Mouse (Mus musculus): Measurements from ENCODE around the gene Cox5b. TPM values are rescaled to one million over a fixed set of nuclear protein-coding genes. Genes with fewer than 3 reads are reported as not detected.
"Not testable (repeated sequence)": the region's sequence is repeated elsewhere in the genome, so short reads cannot be mapped to it uniquely, and the experiment has no call there.

Cox5b gene
- total RNA-seq (2021): 100 to 1,000 TPM; 678 to 718 TPM
- long read RNA-seq, transcript Cox5b-204 (4 exons, 865 nt): major isoform, 291 of 311 reads
- long read RNA-seq, partial matches to known transcripts: 12 of 311 reads
- long read RNA-seq, other reads (novel, unspliced or antisense): 6 of 311 reads

DNA sequence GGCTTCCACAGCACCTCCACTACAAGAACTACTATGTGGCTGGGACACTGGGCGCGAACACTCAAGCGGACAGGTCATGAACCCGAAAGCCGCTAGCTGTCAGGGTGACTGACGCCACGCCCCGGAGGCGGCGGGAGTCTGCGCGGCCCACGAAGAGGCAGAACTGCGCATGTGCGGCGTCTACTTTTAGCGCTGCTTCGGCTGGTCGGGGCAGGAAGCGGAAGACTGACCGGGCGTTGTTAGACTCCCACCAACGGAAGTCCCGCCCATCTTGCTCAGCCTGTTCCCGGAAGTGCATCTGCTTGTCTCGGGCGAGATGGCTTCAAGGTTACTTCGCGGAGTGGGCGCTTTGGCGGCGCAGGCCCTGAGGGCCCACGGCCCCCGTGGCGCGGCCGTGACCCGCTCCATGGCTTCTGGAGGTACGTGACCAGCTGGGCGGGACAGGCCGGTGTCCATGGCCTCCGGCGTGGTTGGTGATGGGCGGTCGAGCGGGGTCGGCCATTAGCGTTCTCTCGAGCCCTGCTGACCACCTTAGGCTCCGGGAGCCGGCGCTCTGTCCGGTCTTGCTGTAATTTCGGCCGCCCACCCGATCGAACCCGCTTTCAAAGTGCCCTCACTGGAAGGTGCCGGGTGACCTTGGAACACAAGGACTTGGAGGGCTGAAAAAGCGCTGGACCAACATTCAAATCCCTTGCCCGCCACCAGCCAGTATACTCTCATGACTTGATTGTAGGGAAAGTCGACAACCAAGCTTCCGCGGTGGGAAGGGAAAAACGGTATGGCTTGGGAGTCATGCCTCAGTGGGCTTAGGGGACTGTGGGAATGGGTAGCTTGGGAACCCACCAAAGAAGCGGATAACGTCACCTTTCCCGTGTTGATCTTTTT is at the start of gene Cox5b:
Gene Cox5b, plus strand, starts transcription at position 179 of the 885 bp plus-strand sequence.
- DNase-seq (ENCODE audit: low spot score in 2 of 2): peak; percentile 95 to 98

DNA sequence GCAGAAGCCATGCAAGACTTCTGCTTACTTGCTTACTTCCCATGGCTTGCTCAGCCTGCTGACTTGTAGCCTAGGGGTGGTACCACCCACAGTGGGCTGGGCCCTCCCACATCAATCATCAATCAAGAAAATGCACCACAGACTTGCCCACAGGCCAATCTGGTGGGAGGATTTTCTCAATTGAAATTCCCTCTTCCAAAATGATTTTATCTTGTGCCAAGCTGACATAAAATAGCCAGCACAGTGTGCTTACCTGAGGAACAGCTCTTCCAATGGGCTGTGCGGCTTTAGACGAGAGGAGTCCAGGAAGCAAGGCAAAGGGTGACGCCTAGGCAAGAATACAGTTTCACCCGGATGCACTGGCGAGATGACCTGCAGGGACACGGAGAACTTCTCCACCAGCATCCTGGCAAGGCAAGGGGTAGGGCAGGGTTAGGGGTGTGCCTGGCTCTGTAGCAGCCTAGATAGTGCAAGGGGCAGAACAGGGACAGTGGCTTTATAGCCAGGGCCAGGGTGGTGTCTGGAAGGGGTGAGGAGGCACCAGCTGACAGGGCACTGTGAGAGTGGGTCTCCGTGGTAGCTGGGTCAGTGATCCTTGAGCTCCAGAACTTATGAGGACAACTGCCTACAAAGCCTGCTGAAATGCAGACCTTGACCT is 47.2 kb upstream of the Cox5b start:
- DNase-seq (ENCODE audit: low spot score in 2 of 2): no peak

DNA sequence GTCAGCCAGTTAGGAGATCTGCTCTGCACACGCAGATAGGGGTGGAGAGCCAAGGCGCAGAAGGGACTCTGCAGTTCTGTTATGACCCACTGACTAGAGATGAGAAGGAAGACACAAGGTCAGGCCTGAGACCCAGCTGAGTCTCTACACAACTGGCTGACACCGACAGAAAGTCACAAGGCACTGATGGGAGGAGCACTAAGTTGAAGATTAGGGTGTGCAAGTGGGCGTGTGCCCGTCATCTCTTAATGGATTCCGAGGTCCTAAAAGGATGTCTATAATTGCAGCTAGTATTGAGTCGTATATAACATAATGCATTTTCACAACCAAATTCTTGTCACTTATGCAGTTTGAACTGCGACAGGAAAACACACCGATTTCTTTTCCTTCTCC is 46.6 kb upstream of the Cox5b start:
- no peak for DNase-seq (ENCODE audit: low spot score in 2 of 2)

DNA sequence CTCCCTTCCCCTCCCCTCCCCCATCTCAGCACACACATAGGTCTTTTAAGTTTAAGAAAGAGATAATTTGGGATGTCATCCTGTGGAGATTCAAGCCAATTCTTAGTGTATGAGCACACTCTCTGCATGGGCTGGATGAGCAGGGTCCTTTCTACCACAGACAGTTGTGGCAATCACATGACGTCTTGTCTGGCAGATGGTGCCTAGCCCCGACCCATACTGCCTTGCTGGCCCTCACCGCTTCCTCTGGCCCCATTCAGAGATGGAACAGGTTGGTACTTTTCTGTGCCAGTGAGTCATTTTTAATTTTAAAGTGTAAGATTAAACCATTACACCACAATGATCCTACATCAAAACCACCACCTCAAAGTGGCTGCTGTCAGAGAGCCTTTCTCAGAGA is 45.0 kb upstream of the Cox5b start:
- DNase-seq (ENCODE audit: low spot score in 2 of 2): no peak

DNA sequence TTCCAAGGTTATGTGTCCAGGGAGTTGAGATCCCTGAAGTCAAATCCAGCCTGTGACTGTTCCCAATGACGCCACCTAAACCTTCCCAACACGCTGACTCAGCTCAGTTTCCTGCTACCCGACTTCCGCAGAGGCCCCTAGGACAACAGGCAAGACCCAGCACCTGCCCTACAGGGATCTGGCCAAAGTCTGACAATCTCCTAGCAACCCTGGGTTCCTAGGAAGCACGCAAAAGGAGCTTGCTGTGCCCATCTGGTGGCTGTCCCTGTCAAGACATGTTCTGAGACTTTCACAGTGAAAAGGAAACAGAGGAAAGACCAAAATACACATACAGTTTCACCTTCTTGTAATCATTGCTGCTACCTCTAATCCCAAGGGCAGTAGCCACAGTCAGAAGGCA is 43.6 kb upstream of the Cox5b start:
- DNase-seq (ENCODE audit: low spot score in 2 of 2): no peak

DNA sequence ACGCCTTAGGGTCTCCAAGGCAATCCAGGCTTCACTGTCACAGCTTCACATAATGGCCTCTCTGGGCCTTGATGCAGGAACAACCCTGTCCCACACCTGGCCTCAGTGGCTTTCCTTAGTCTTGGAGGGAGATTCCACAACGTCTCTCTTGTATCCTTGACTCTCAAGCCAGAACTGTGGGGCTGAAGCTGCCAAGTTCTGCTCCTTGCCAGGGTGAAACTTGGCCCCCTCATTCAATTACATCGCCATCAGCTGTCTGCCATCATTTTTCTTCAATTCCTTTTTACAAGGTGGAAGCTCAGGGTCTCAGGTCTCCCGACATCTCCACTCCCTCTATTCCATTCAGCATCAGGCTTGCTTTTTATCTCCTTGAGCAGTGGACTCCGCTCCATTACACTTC is 36.2 kb upstream of the Cox5b start:
- no peak for DNase-seq (ENCODE audit: low spot score in 2 of 2)

DNA sequence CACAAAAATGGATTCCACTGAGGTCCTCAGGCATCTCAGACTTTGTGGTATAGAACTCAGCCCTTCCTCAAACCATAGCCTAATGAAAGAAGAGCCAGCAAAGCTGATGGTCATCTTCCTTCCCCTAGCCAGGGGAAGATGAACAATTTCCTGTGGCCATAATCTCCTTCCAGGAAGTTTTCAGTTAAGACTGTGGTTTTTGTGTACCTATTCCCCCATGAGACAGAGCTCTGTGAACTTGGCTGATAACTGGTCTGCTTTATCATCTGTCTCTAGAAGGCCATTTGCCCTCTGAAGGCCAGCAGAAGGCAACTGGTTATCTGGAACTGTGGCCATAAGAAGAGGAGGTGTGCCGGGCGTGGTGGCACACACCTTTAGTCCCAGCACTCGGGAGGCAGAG is 35.0 kb upstream of the Cox5b start:
- DNase-seq (ENCODE audit: low spot score in 2 of 2): no peak

DNA sequence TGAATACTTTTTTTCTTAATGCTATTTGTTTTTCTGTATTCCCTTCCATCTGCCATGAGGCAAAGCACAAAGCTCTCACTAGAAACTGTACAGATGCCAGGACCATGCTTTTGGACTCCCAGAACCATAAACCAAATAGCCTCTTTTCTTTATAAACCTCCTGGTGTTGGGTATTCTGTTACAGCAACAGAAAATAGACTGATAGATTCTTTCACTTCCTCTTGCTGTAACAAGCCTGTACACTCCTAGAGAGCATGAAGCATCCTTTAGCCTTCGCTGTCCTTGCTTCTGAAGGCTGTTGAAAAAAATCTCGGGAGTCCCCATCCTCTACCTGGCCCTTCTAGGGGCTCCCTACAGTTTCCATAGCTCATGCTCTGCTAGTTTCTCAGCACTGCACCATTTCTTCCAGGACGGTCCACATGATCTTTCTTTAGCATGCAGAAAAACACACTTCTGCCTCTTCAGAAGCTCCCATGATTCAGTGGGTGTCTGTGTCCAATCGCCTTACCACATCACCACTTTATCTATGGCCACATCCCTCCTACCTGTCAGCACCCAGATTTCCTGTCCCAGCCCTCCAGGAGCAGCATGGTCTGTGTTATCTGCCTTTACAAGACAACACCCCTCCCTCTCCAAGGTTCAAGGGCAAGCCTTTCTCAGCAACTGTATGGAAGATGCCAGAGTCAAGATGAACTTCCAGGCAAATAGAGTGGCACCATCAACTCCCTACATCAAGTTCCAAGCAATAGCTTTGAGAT is 33.4 kb upstream of the Cox5b start:
- no peak for DNase-seq (ENCODE audit: low spot score in 2 of 2)

DNA sequence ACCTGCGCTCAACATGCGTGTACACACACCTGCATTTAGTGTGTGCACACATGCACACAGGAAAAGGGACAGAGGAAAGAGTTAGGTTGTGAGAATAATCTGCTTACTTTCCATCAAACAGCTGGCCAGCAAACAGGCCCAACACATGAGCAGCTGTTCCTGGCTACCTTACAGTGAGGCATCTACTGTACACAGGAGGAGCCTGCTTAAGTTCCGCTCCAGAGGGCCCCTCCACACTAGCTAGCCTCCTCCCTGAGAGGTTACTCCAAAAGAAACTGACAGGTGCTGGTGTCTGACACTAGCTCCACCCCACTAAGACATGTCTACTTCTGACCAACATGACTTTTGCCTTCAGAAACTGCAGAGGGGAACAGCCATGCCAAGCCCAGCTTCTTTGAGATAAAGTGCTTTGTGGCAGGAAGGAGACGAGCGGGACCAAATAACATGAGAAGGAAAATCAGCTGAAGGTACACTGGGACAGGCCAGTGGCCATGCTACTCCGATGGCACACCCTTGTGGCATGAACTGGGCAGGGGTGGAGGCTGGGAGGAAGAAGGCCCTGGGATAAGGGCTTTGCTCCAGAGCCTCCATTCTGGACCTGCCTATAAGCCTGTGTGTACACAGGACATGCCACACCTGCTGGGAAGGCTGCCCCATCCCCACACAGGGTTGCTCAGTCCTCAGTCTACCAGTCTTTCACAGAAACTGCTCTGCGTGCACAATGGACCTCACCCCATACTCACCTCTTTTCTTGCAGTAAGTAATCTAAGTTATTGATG is 32.4 kb upstream of the Cox5b start:
- DNase-seq (ENCODE audit: low spot score in 2 of 2): no peak

DNA sequence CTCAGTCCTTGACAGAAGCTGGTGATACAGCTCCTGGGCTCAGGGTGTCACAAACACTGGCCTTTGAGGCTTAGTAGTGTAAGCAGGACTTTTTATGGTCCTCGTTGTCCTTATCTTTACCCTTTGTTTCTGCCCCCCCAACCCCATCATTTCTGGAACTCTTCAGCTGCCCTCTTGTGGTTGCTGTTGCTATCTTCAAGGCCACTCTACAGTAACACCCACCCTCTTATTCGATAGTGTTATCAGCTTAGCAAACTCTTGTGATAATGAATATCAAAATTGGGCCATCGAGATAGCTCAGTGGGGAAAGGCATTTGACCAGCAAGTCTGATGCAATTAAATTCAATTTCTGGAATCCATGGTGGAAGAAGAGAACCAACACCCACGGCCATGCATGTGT is 26.8 kb upstream of the Cox5b start:
- DNase-seq (ENCODE audit: low spot score in 2 of 2): peak in 1 of 2 experiments; percentile 25

DNA sequence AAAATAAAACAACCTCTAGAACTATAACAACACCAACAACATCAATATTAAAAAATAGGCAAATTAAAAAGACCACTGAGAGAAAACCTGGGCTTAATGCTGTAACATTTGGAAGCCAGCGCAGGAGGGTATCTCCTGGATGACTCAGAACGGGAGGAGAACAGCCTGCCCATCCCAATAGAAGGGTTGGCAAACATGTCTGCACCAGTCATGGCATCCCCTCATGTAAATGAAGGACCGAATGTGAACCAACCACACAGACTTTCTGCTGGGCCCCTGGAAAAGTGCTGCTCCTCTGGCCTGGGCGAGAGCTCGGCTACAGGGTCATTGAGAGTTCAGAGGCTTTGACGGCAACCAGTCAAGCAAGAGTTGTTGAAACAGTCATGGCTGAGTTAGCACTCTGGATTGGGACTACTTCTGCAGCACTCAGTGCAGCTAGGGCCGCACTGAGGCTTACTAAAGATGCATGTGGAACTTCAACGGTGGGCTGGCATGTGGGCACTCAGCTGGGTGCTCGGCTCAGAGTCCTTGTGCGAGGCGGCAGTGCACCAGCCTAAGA is 26.0 kb upstream of the Cox5b start:
- DNase-seq (ENCODE audit: low spot score in 2 of 2): no peak

DNA sequence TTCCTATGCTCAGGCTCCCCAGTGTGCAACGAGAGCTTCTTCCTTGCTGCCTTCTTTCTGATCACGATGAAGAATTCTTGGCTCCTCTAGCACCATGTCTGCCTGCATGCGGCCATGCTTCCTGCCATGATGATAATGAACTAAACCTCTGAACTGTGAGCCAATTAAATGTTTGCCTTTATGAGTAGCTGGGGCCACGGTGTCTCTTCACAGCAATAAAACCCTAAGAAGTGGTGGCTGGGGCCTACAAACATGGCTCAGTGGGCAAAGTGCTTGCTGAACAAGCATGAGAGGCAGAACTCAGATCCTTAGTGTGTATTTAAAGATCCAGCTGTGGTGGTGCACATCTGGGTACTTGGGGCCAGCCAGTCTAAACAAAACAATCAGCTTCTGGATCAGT is 25.3 kb upstream of the Cox5b start:
- DNase-seq (ENCODE audit: low spot score in 2 of 2): no peak

DNA sequence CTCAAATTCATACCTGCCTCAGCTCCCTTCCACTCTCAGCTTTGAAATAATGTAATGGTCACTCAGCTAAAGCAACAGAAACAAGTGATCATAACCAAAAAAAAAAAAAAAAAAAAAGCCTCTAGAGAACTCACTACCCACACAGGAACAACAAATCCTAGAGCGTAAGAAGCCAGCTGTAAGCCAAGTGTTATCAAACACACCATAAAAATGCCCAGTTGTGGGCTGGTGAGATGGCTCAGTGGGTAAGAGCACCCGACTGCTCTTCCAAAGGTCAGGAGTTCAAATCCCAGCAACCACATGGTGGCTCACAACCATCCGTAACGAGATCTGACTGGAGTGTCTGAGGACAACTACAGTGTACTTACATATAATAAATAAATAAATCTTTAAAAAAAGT is 23.2 kb upstream of the Cox5b start:
- not testable (repeated sequence) for DNase-seq (ENCODE audit: low spot score in 2 of 2)

DNA sequence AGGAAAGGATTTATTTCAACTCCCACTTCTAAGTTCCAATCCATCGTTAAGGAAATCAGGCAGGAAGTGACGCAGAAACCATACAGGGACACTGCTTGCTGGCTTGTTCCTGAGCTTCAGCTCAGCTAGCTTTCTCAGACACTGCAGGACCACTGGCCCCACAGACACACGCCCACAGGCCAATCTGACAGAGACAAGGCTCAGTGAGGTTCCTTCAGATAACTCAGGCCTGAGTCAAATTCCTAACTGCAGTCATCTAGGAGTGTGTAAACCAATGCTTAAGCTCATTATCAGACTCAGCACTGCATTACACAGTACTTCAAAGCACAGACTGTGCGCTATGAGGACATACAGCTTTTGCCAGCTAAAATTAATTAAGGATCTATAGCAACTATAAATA is 21.0 kb upstream of the Cox5b start:
- DNase-seq (ENCODE audit: low spot score in 2 of 2): no peak

DNA sequence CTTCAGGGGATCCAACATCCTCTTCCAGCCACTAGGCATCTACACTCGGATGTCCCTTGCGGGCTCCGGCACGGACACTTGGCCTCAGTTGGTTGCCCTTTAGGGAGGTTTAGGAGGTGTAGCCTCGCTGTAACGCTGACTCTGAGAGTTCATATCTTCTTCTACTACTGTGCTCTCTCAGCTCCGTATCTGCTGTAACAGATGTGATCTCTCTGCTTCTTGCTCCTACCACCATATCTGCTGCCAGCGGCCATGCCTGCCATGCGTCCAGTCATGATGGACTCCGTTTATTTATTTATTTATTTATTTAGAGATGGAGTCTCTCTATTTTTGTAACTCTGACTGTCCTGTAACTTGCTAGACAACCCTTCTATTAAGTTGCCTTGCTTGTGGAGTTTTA is 20.0 kb upstream of the Cox5b start:
- no peak for DNase-seq (ENCODE audit: low spot score in 2 of 2)

DNA sequence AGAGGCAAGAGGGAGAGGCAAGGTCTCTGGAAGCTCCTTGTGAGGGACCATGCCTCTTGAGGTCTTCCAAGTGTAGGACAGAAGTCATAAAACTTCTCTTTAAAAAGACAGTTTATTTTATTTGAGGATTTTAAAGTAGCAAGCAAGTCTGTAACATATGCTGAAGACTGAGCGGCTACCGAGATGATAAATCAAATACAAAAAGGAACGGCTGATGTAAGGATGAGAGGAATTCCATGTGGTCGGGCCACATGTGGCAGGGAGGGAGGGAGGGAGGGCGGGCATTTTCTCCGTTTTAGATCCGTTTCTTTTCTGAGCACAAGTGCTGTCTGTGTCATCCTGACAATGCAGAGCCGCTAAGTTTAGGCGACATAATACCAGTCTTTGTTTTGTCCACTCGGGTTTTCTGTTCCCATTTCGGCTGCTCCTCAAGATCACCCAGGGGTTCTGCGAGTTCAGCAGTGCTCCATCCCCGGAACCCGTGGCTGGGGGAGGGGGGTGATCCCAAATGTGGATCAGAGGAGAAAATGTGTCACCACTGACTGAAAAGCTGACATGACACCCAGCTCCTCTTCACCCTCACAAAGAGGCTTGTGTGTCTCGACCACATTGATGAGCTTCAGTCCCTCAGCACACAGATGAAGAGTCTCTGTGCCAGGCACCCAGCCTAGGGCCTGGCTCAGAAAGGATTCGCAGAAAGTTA is 18.4 kb upstream of the Cox5b start:
- peak in 1 of 2 experiments; percentile 15 for DNase-seq (ENCODE audit: low spot score in 2 of 2)

DNA sequence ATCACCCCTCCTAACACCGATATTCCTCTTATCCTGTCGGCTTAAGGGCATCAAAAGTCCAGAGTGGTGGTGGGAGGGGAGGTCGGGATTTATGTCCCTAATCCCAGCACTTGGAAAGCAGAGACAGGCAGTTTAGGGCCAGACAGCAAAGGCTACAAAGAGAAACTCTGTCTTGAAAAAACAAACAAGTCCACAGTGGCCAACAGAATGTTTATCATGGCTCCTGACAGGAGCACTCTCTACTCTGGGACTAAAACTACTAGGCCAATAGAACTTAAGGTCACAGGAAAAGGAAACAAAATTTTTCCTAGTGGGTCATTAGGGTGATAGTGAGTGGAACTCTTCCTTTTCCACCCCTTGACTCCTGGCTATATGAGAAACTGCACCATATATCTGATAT is 16.3 kb upstream of the Cox5b start:
- DNase-seq (ENCODE audit: low spot score in 2 of 2): no peak

DNA sequence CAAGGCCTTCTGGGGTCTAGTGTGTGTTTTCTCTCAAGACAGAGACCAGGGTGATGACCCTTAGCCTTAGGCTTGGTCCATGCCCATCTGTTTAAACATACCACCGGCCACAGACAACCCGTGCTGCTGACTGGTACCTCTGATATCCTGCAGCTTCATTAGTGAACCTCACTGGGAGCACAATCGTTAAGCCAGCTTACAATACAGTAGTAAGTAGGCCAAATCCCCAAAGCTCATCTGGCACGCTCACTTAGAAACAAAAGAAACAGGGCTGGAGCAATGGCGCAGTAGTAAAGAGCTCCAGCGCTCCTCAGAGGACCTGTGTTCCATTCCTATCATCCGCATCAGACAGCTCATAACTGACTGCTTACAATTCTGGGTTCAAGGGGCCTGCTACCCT is 10.4 kb upstream of the Cox5b start:
- DNase-seq (ENCODE audit: low spot score in 2 of 2): no peak

DNA sequence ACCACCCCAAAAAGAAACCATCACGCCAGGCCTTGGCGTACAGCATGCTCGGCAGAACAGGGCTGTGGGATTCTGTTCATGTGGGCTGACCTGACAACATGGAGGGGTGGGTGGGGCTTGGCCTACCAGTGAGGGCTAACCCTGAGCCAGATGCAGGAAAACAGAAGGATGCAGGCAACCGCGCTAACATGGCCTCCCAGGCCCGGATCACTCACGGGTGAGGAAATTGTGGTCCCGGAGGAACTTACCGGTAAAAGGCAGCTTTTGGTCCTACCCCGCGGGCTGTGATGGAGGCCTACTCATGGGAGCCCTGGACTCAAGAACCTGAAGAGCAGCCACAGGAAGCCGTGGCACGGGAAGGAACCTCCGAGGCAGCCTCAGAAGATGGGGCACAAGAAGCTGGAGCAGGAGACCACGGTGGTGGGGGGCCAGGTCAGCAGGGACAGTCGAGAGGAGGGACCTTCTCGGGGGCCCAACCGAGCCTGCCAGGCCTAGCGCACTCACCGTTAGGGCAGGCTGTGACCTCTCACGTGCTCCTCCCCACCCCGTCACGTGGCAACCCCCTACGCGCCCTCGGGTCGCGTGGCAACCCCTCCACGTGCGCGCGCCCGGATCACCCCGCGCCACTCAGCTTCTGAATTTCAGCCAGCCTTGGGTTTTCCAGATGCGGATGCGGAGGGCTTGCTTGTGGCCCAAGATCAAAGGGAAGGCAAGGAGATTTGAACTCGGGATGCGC is 8.5 kb upstream of the Cox5b start, which contains the start of gene Fam178b:
Gene Fam178b, minus strand, starts transcription at position 564 of the 736 bp plus-strand sequence.
- no peak for DNase-seq (ENCODE audit: low spot score in 2 of 2)

Data from layer of hippocampus, adult 18-20 months (tissue).